8 mouse cellular contexts compared by ENCODE assay signal in genomic region chr13:60110079-60110846, GRCm38 (mm10).
DNase-seq lines count a peak whose midpoint lies in the region; ATAC-seq lines count a peak whose summit lies in the region.

No protein-coding gene starts in this region.

- H3K4me3 ChIP-seq in forebrain, embryonic 10.5 days: peak overlapping the region; percentile 27

- peaks cover 26% of the 10 kb centered on the region for H3K4me1 ChIP-seq in forebrain, embryonic 10.5 days

- H3K27me3 ChIP-seq in forebrain, embryonic 10.5 days (ENCODE audit: poor library complexity, severe bottlenecking): no peaks in the 10 kb centered on the region

- ATAC-seq in CD4-positive, CD25-positive, alpha-beta regulatory T cell, adult 4 months: no peak

- WGBS in forebrain, embryonic 10.5 days: 2% methylated on average over 10 of the region's 11 CpGs

- peak; percentile 99 for DNase-seq in 3T3-L1 (ENCODE audit: low read depth, low spot score)
- peak; percentile 35 to 58 for DNase-seq in adrenal gland, adult 18-20 months (ENCODE audit: low spot score in 2 of 2)
- DNase-seq in forebrain, embryonic 10.5 days (ENCODE audit: extremely low spot score, low spot score): peak; percentile 86
- DNase-seq in heart, postnatal 10 days: peak; percentile 66 to 70
- peak; percentile 91 to 96 for DNase-seq in kidney, postnatal 25 days
- DNase-seq in lung, postnatal 10 days: peak; percentile 77
- peak; percentile 82 for DNase-seq in skeletal muscle tissue, adult 2 months (ENCODE audit: low read depth, low spot score)

- intact Hi-C loops in heart, postnatal 10 days (cut with DNase I): no loop called here

- H3K9me3 ChIP-seq in forebrain, embryonic 10.5 days: 0 out of 2 replicates have a peak, but pooled peaks cover 1% of the 10 kb centered on the region

- no peaks in the 10 kb centered on the region for H3K36me3 ChIP-seq in forebrain, embryonic 10.5 days (replicated peaks)

- H3K27ac ChIP-seq in forebrain, embryonic 10.5 days: peak overlapping the region; percentile 91

Comparison
In these comparisons a context has a peak if more than half of its experiments do, and no peak if none do; other contexts are left out.
1. DNase-seq: peak in every context shown above with its lines; median percentile 99 in 3T3-L1; 94 in kidney, postnatal 25 days; 86 in forebrain, embryonic 10.5 days; 82 in skeletal muscle tissue, adult 2 months; 77 in lung, postnatal 10 days; 68 in heart, postnatal 10 days; 46 in adrenal gland, adult 18-20 months.